Mouse (Mus musculus) small intestine, adult 2 months (tissue): ENCODE data around the gene 4930512M02Rik.

Experiments
- CTCF ChIP-seq: fragments of 200-500 bp; IDR thresholded peaks from 2 replicates; pipeline ENCODE4 v1.5.1; 2012; ENCODE audit warnings: low read depth, mild to moderate bottlenecking, control low read depth, inconsistent platforms, low read length, moderate library complexity, mixed read lengths; ENCODE audit not compliant: insufficient replicate concordance, insufficient read length; ENCODE audit errors: extremely low read depth
- POLR2A ChIP-seq: fragments of 200-500 bp; IDR thresholded peaks from 2 replicates; pipeline ENCODE4 v1.6.1; 2012; ENCODE audit warnings: low read depth, mild to moderate bottlenecking, control low read depth, inconsistent platforms, low read length, moderate library complexity

GRCm38 (mm10) chr11:11667922-11668290 is 40.3 kb upstream of the 4930512M02Rik start:
- TF ChIP-seq CTCF (no peak), POLR2A (no peak)
